Mouse (Mus musculus) CH12.LX (cell line): ENCODE results near the gene Tnp2. TPM values are rescaled to one million over a fixed set of nuclear protein-coding genes. Genes with fewer than 3 reads are reported as not detected.

Experiments used
- DNase-seq: peaks from one replicate; pipeline ENCODE4 v3.0.0-alpha.2; 2013; ENCODE audit errors: extremely low read depth
- H3K27ac ChIP-seq: 2 replicates; pipeline ENCODE4 v1.5.1; 2012; ENCODE audit warnings: low read depth, mild to moderate bottlenecking, control low read depth, moderate library complexity; ENCODE audit not compliant: insufficient read depth
- H3K27me3 ChIP-seq: replicated peaks from 2 replicates; pipeline ENCODE3; 2012; ENCODE audit warnings: inconsistent platforms
- H3K36me3 ChIP-seq, 2 experiments: replicated peaks in 1 of 2; 2 replicates each; pipeline versions ENCODE3 to v1.6.1; 2012; ENCODE audit warnings: inconsistent platforms in 1 of 2, low read length in 1 of 2, mild to moderate bottlenecking in 1 of 2, mixed read lengths in 1 of 2, moderate library complexity in 1 of 2; ENCODE audit not compliant: control insufficient read depth in 1 of 2, insufficient read depth in 1 of 2
- H3K4me1 ChIP-seq, 2 experiments: 2 replicates each; pipeline ENCODE4 v1.6.1; 2012; ENCODE audit warnings: inconsistent platforms in 1 of 2, moderate library complexity in 1 of 2; ENCODE audit not compliant: insufficient read depth in 2 of 2, control insufficient read depth in 1 of 2
- H3K4me2 ChIP-seq: 2 replicates; pipeline ENCODE4 v1.6.1; 2012; ENCODE audit warnings: low read depth, mild to moderate bottlenecking, control low read depth; ENCODE audit not compliant: poor library complexity, insufficient read depth, severe bottlenecking
- H3K4me3 ChIP-seq, 3 experiments: fragments of 150-350 bp in 1 of 3; sonication (generic) in 1 of 3; replicated peaks in 1 of 3; 2 replicates each; pipeline versions ENCODE3 to v1.5.1; 2011 to 2012; ENCODE audit warnings: low read depth in 2 of 3, low read length in 2 of 3, mild to moderate bottlenecking in 2 of 3, moderate library complexity in 2 of 3, control low read depth in 1 of 3, improper control_type of control experiment in 1 of 3, inconsistent platforms in 1 of 3, mixed read lengths in 1 of 3; ENCODE audit not compliant: poor library complexity in 1 of 3
- H3K79me2 ChIP-seq: replicated peaks from 2 replicates; pipeline ENCODE4 v1.6.1; 2012; ENCODE audit warnings: mild to moderate bottlenecking, moderate library complexity; ENCODE audit not compliant: control insufficient read depth, poor library complexity, insufficient read depth, severe bottlenecking; ENCODE audit errors: extremely low read depth
- H3K9ac ChIP-seq: 2 replicates; pipeline ENCODE4 v1.6.1; 2012; ENCODE audit warnings: low read depth, mild to moderate bottlenecking, control low read depth, moderate library complexity; ENCODE audit not compliant: insufficient read depth
- H3K9me3 ChIP-seq: replicated peaks from 2 replicates; pipeline ENCODE3; 2012; ENCODE audit warnings: low read length, inconsistent platforms, mixed read lengths
- BHLHE40 ChIP-seq: IDR thresholded peaks from 2 replicates; pipeline ENCODE4 v1.6.1; 2011; ENCODE audit warnings: mild to moderate bottlenecking, low read depth, low read length, improper control_type of control experiment
- CHD1 ChIP-seq: IDR thresholded peaks from 2 replicates; pipeline ENCODE4 v1.6.1; 2012; ENCODE audit warnings: low read depth, low read length, improper control_type of control experiment, inconsistent platforms
- CTCF ChIP-seq, 2 experiments: IDR thresholded peaks in 1 of 2; conservative IDR thresholded peaks in 1 of 2; 2 replicates each; pipeline ENCODE4 v1.5.1; 2011 to 2012; ENCODE audit warnings: low read depth in 2 of 2, low read length in 2 of 2, improper control_type of control experiment in 1 of 2, inconsistent platforms in 1 of 2, mild to moderate bottlenecking in 1 of 2, moderate library complexity in 1 of 2
- E2F4 ChIP-seq: IDR thresholded peaks from 2 replicates; pipeline ENCODE4 v1.6.1; 2011; ENCODE audit warnings: low read depth, low read length, improper control_type of control experiment; ENCODE audit not compliant: insufficient replicate concordance
- ELF1 ChIP-seq: IDR thresholded peaks from 2 replicates; pipeline ENCODE4 v1.6.1; 2014; ENCODE audit warnings: low read depth, mild to moderate bottlenecking, inconsistent platforms, low read length, improper control_type of control experiment
- EP300 ChIP-seq: IDR thresholded peaks from 2 replicates; pipeline ENCODE4 v1.6.1; 2011; ENCODE audit warnings: low read length, improper control_type of control experiment
- ETS1 ChIP-seq: conservative IDR thresholded peaks from 2 replicates; pipeline ENCODE4 v1.6.1; 2012; ENCODE audit warnings: low read depth, mild to moderate bottlenecking, inconsistent platforms, low read length, improper control_type of control experiment, moderate library complexity
- GABPA ChIP-seq: IDR thresholded peaks from 2 replicates; pipeline ENCODE4 v1.6.1; 2012; ENCODE audit warnings: low read depth, low read length, improper control_type of control experiment, inconsistent platforms; ENCODE audit not compliant: insufficient replicate concordance
- IRF4 ChIP-seq: IDR thresholded peaks from 2 replicates; pipeline ENCODE4 v1.6.1; 2014; ENCODE audit warnings: low read depth, mild to moderate bottlenecking, inconsistent platforms, low read length, improper control_type of control experiment
- JUN ChIP-seq: IDR thresholded peaks from 2 replicates; pipeline ENCODE4 v1.6.1; 2011; ENCODE audit warnings: low read depth, mild to moderate bottlenecking, low read length, improper control_type of control experiment, moderate library complexity; ENCODE audit not compliant: insufficient read depth
- JUND ChIP-seq: conservative IDR thresholded peaks from 2 replicates; pipeline ENCODE4 v1.6.1; 2011; ENCODE audit warnings: low read depth, low read length, improper control_type of control experiment
- KAT2A ChIP-seq: IDR thresholded peaks from 2 replicates; pipeline ENCODE4 v1.6.1; 2012; ENCODE audit warnings: low read length, improper control_type of control experiment, inconsistent platforms; ENCODE audit not compliant: insufficient replicate concordance
- MAFK ChIP-seq: IDR thresholded peaks from 2 replicates; pipeline ENCODE4 v1.6.1; 2011; ENCODE audit warnings: low read length, improper control_type of control experiment; ENCODE audit not compliant: insufficient replicate concordance
- MAX ChIP-seq: IDR thresholded peaks from 2 replicates; pipeline ENCODE4 v1.6.1; 2011; ENCODE audit warnings: low read length, improper control_type of control experiment
- MAZ ChIP-seq: IDR thresholded peaks from 2 replicates; pipeline ENCODE4 v1.6.1; 2012; ENCODE audit warnings: low read depth, mild to moderate bottlenecking, inconsistent platforms, low read length, improper control_type of control experiment, moderate library complexity
- MEF2A ChIP-seq: IDR thresholded peaks from 2 replicates; pipeline ENCODE4 v1.6.1; 2014; ENCODE audit warnings: low read depth, mild to moderate bottlenecking, inconsistent platforms, low read length, improper control_type of control experiment, borderline replicate concordance
- MXI1 ChIP-seq: IDR thresholded peaks from 2 replicates; pipeline ENCODE4 v1.6.1; 2011; ENCODE audit warnings: mild to moderate bottlenecking, low read depth, low read length, improper control_type of control experiment
- MYC ChIP-seq: IDR thresholded peaks from 2 replicates; pipeline ENCODE4 v1.6.1; 2011; ENCODE audit warnings: low read depth, mild to moderate bottlenecking, improper control_type of control experiment, low read length
- NELFE ChIP-seq: IDR thresholded peaks from 2 replicates; pipeline ENCODE4 v1.6.1; 2011; ENCODE audit warnings: low read depth, low read length, improper control_type of control experiment
- NRF1 ChIP-seq: IDR thresholded peaks from 2 replicates; pipeline ENCODE4 v1.6.1; 2014; ENCODE audit warnings: low read depth, mild to moderate bottlenecking, inconsistent platforms, low read length, improper control_type of control experiment, moderate library complexity
- PAX5 ChIP-seq: IDR thresholded peaks from 2 replicates; pipeline ENCODE4 v1.6.1; 2012; ENCODE audit warnings: low read length, inconsistent platforms, mixed read lengths
- POLR2A ChIP-seq: IDR thresholded peaks from 2 replicates; pipeline ENCODE4 v1.6.1; 2011; ENCODE audit warnings: low read depth, mild to moderate bottlenecking, improper control_type of control experiment, low read length
- RAD21 ChIP-seq: IDR thresholded peaks from 2 replicates; pipeline ENCODE4 v1.6.1; 2011; ENCODE audit warnings: low read depth, mild to moderate bottlenecking, low read length, improper control_type of control experiment, moderate library complexity
- RCOR1 ChIP-seq: conservative IDR thresholded peaks from 2 replicates; pipeline ENCODE4 v1.6.1; 2012; ENCODE audit warnings: low read depth, mild to moderate bottlenecking, inconsistent platforms, low read length, improper control_type of control experiment
- SIN3A ChIP-seq: IDR thresholded peaks from 2 replicates; pipeline ENCODE4 v1.6.1; 2012; ENCODE audit warnings: low read length, improper control_type of control experiment, inconsistent platforms
- SMC3 ChIP-seq: IDR thresholded peaks from 2 replicates; pipeline ENCODE4 v1.6.1; 2011; ENCODE audit warnings: low read depth, low read length, improper control_type of control experiment
- TBP ChIP-seq: conservative IDR thresholded peaks from 2 replicates; pipeline ENCODE4 v1.6.1; 2011; ENCODE audit warnings: low read depth, low read length, improper control_type of control experiment
- TCF12 ChIP-seq: IDR thresholded peaks from 2 replicates; pipeline ENCODE4 v1.6.1; 2014; ENCODE audit warnings: low read depth, mild to moderate bottlenecking, inconsistent platforms, low read length, improper control_type of control experiment
- UBTF ChIP-seq: IDR thresholded peaks from 2 replicates; pipeline ENCODE4 v1.6.1; 2012; ENCODE audit warnings: low read depth, mild to moderate bottlenecking, inconsistent platforms, low read length, improper control_type of control experiment, moderate library complexity
- USF1 ChIP-seq: IDR thresholded peaks from 2 replicates; pipeline ENCODE4 v1.6.1; 2014; ENCODE audit warnings: low read depth, mild to moderate bottlenecking, inconsistent platforms, low read length, improper control_type of control experiment
- USF2 ChIP-seq: conservative IDR thresholded peaks from 2 replicates; pipeline ENCODE4 v1.6.1; 2011; ENCODE audit warnings: low read depth, low read length, improper control_type of control experiment
- ZC3H11A ChIP-seq: IDR thresholded peaks from 2 replicates; pipeline ENCODE4 v1.6.1; 2012; ENCODE audit warnings: low read depth, mild to moderate bottlenecking, inconsistent platforms, low read length, improper control_type of control experiment
- ZMIZ1 ChIP-seq: IDR thresholded peaks from 2 replicates; pipeline ENCODE4 v1.6.1; 2012; ENCODE audit warnings: low read depth, mild to moderate bottlenecking, inconsistent platforms, low read length, improper control_type of control experiment
- ZNF384 ChIP-seq: IDR thresholded peaks from 2 replicates; pipeline ENCODE4 v1.6.1; 2012; ENCODE audit warnings: low read depth, low read length, improper control_type of control experiment, inconsistent platforms
- dilution Hi-C: fragments of 300-500 bp; cut with MboI; formaldehyde crosslinking; loops from 2 replicates; pipeline ENCODE4 v1.14.3; 2020; ENCODE audit warnings: low sequenced_read_pairs; ENCODE audit not compliant: extremely low pct_unique_long_range_greater_than_20kb, extremely low pct_ligation_motif_present
- in situ Hi-C: fragments of 300-500 bp; cut with MboI; formaldehyde crosslinking; loops from 3 replicates; pipeline ENCODE4 v1.14.3; 2019; ENCODE audit warnings: low sequenced_read_pairs, low pct_ligation_motif_present, low pct_unique_long_range_greater_than_20kb, mixed read lengths
- polyA plus RNA-seq: library from polyadenylated mRNA; unstranded; fragments of >175 nt; gene quantifications from 2 replicates; pipeline ENCODE4 v1.2.1, GENCODE M21; 2012; ENCODE audit warnings: low read depth; ENCODE audit not compliant: insufficient read length
- total RNA-seq, 2 experiments: library from RNA; depleted of rRNA; stranded (reverse); fragments of 300-350 nt in 1 of 2; fragments of >200 nt in 1 of 2; gene quantifications; 2 replicates each; pipeline ENCODE4 v1.2.3; 2012 to 2014

The Tnp2 gene
- total and polyA plus RNA-seq, 3 experiments = 0.25 to 0.43 TPM; not detected in 1

- Histone ChIP-seq H3K4me2 (no peak overlapping the region; the same call in 1 of the 2 replicates), H3K4me1 (peaks cover 42 to 66% of the 10 kb centered on the region in 2 experiments), H3K9me3 (no peaks in the 10 kb centered on the region), H3K79me2 (no peaks in the 10 kb centered on the region), H3K27ac (no peak overlapping the region), H3K9ac (no peak overlapping the region), H3K36me3 (no peaks in the 10 kb centered on the region), H3K27me3 (peaks cover 3% of the 10 kb centered on the region), H3K4me3 (no peak overlapping the region)
- no peak for DNase-seq
- in situ Hi-C loops = no loop called here
- dilution Hi-C loops = no loop called here
- TF ChIP-seq ZMIZ1 = no peak
- TF ChIP-seq ELF1 = no peak
- peak; percentile 32; the same call in 1 of the 2 replicates for TF ChIP-seq TCF12
Measured at GRCm38 (mm10) chr16:10768821-10769220, 19.6 kb downstream of the Tnp2 start.

- dilution Hi-C loops (no loop called here), in situ Hi-C loops (no loop called here)
- Histone ChIP-seq H3K4me3 (no peak overlapping the region), H3K4me1 (peaks cover 37 to 57% of the 10 kb centered on the region in 2 experiments), H3K79me2 (no peaks in the 10 kb centered on the region), H3K9me3 (no peaks in the 10 kb centered on the region), H3K27ac (no peak overlapping the region), H3K9ac (no peak overlapping the region), H3K36me3 (no peaks in the 10 kb centered on the region), H3K4me2 (no peak overlapping the region), H3K27me3 (peaks cover 3% of the 10 kb centered on the region)
- peak; percentile 93 for DNase-seq
- TF ChIP-seq ZMIZ1 (no peak), EP300 (no peak), USF2 (no peak), BHLHE40 (no peak), JUN (no peak), GABPA (no peak), RAD21 (peak; percentile 73), NELFE (no peak; the same call in 1 of the 2 replicates), NRF1 (no peak), ZNF384 (no peak), MAX (no peak), KAT2A (no peak), SMC3 (peak; percentile 84), MAZ (no peak), ETS1 (peak; percentile 38; the same call in 1 of the 2 replicates), SIN3A (no peak), POLR2A (no peak), ELF1 (peak; percentile 86), MAFK (no peak), CTCF (conservative IDR thresholded peaks at IDR 0.05 in 1 of 2, IDR thresholded peaks at IDR 0.05 in 1 of 2; ENCODE audit: low read depth in 2 of 2, low read length in 2 of 2) (peak; percentile 88 to 99), MEF2A (0 out of 2 replicates have a peak, but pooled peaks have one; percentile 50), ZC3H11A (peak; percentile 19; the same call in 1 of the 2 replicates), E2F4 (no peak), USF1 (no peak), PAX5 (no peak), UBTF (no peak), MYC (no peak), CHD1 (no peak), IRF4 (peak; percentile 66; the same call in 1 of the 2 replicates), RCOR1 (no peak), MXI1 (no peak; the same call in 1 of the 2 replicates), JUND (no peak; the same call in 1 of the 2 replicates), TBP (no peak), TCF12 (peak; percentile 72)
Measured at GRCm38 (mm10) chr16:10767158-10767557, 21.3 kb downstream of the Tnp2 start.
